Mouse (Mus musculus) liver, embryonic 15.5 days (tissue): ENCODE measurements around the gene Fam71e1. TPM values are rescaled to one million over a fixed set of nuclear protein-coding genes. Genes with fewer than 3 reads are reported as not detected.

Experiments
- ATAC-seq: fragments of 200-750 bp; cut with Nextera tagmentation; 2 replicates; pipeline ENCODE4 v1.8.0; 2017; ENCODE audit warnings: moderate number of reproducible peaks, mild to moderate bottlenecking, moderate library complexity; ENCODE audit not compliant: insufficient read depth
- H3K27ac ChIP-seq: fragments of 300-500 bp; sonication (generic); replicated peaks from 2 replicates; pipeline ENCODE4 v1.5.1; 2015; ENCODE audit warnings: mild to moderate bottlenecking, inconsistent platforms
- H3K27me3 ChIP-seq: fragments of 300-500 bp; sonication (generic); 2 replicates; pipeline ENCODE4 v1.6.1; 2015; ENCODE audit warnings: mild to moderate bottlenecking, inconsistent platforms
- H3K36me3 ChIP-seq: fragments of 300-500 bp; sonication (generic); replicated peaks from 2 replicates; pipeline ENCODE4 v1.6.1; 2015; ENCODE audit warnings: moderate library complexity, mild to moderate bottlenecking, inconsistent platforms
- H3K4me1 ChIP-seq: fragments of 300-500 bp; sonication (generic); replicated peaks from 2 replicates; pipeline ENCODE4 v1.6.1; 2015; ENCODE audit warnings: inconsistent platforms
- H3K4me2 ChIP-seq: fragments of 300-500 bp; sonication (generic); 2 replicates; pipeline ENCODE4 v1.6.1; 2015; ENCODE audit warnings: moderate library complexity, mild to moderate bottlenecking, inconsistent platforms
- H3K4me3 ChIP-seq: fragments of 300-500 bp; sonication (generic); replicated peaks from 2 replicates; pipeline ENCODE4 v1.5.1; 2015; ENCODE audit warnings: mild to moderate bottlenecking, inconsistent platforms
- H3K9ac ChIP-seq: fragments of 300-500 bp; sonication (generic); 2 replicates; pipeline ENCODE4 v1.6.1; 2015; ENCODE audit warnings: moderate library complexity, mild to moderate bottlenecking, inconsistent platforms
- H3K9me3 ChIP-seq: fragments of 300-500 bp; sonication (generic); replicated peaks from 2 replicates; pipeline ENCODE4 v1.6.1; 2016; ENCODE audit warnings: inconsistent platforms
- WGBS: fragments of 180-500 bp; shearing (Covaris S2); methylation state at CpG from one replicate; pipeline ENCODE4 v1.1.7; 2015; ENCODE audit warnings: mixed read lengths; ENCODE audit not compliant: insufficient replicate concordance; 5-methylcytosine and 5-hydroxymethylcytosine counted together
- polyA plus RNA-seq: library from polyadenylated mRNA; unstranded; fragments of >200 nt; fragmentation: Nextera tagmentation; extraction: Ambion mirVana; gene quantifications from 2 replicates; pipeline ENCODE4 v1.2.1, GENCODE M21; 2015

The Fam71e1 gene
- 1.7 and 2.0 TPM in 2 replicates for polyA plus RNA-seq

GRCm38 (mm10) chr7:44495992-44496770 is at the start of gene Fam71e1, which contains the start of gene Emc10:
Gene Fam71e1, plus strand, starts transcription at chr7:44496581.
Gene Emc10, minus strand, starts transcription at chr7:44496529.
- Histone ChIP-seq H3K4me2 (peak within 1 kb of the TSS; percentile 95), H3K27ac (peak within 1 kb of the TSS; percentile 98), H3K9me3 (no peaks in the 10 kb centered on the region), H3K36me3 (peaks cover 35% of the 10 kb centered on the region), H3K9ac (peak within 1 kb of the TSS; percentile 89), H3K4me1 (peaks cover 46% of the 10 kb centered on the region), H3K4me3 (peak within 1 kb of the TSS; percentile 84), H3K27me3 (peaks cover 20% of the 10 kb centered on the region)
- under 1% methylated on average over 58 of the region's 58 CpGs for WGBS
- ATAC-seq = peak; percentile 94

DNA sequence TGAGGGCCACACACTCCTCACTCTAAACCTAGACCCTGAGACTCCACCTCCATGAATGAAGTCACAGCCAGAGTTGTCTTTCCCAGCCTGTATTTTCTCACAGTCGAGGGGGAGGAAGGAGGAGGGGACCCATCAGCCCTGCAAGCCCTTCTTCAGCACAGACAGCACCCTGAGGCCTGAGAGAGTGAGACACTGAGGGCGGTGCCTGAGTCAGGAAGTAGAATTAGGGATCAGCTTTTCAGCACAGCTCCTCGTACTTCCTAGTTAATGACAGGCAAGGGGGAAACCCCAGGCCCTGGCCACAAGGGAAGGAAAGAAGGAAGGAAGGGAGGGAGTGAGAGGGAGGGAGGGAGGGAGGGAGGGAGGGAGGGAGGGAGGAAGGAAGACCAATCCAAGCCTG is 43.1 kb upstream of the Fam71e1 start:
- H3K4me2 ChIP-seq = no peak overlapping the region
- H3K27me3 ChIP-seq = peaks cover 54% of the 10 kb centered on the region
- H3K9ac ChIP-seq = no peak overlapping the region
- peaks cover 8% of the 10 kb centered on the region for H3K4me1 ChIP-seq
- H3K4me3 ChIP-seq = no peak overlapping the region
- no peaks in the 10 kb centered on the region for H3K36me3 ChIP-seq
- no peak overlapping the region for H3K27ac ChIP-seq
- H3K9me3 ChIP-seq = no peaks in the 10 kb centered on the region
- no peak for ATAC-seq
- 2% methylated on average over 3 of the region's 3 CpGs for WGBS

DNA sequence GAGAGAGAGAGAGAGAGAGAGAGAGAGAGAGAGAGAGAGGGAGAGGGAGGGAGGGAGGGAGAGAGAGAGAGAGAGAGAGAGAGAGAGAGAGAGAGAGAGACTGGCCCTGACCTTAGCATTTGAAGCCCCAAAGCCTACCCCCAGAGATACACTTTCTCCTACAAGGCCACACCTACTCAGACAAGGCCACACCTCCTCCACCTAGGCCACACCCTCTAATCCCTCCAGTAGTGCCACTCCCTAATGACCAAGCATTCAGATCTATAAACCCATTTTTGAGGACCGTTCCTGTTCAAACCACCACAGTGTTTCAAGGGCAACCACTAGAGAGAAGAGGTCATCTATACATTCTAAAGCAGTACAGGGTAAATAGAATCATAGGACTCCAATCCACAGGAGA is 40.1 kb upstream of the Fam71e1 start:
- no peak for ATAC-seq

DNA sequence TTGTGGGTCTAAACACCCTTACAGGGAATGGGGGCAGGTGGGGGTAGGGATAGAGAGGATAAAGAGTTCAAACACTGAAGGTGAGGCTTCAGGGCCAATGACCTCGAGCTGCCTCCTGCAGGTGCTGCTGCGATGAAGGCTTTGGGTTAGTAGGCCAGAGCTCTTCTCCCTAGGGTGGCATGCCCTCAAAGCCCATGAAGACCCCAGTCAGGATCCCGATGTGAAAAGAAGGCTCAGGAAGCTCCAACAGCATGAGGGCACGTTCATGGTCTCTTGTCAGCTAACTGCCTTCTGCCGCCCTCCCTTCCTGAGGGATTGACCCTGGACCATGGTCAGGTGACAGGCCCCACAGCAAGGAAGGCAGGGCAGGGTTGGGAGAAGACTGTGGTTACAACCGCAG is 36.3 kb upstream of the Fam71e1 start:
- ATAC-seq = no peak
- Histone ChIP-seq H3K36me3 (no peaks in the 10 kb centered on the region), H3K27me3 (peaks cover 85% of the 10 kb centered on the region), H3K27ac (no peak overlapping the region), H3K4me2 (no peak overlapping the region), H3K4me3 (no peak overlapping the region), H3K4me1 (peaks cover 36% of the 10 kb centered on the region), H3K9me3 (no peaks in the 10 kb centered on the region), H3K9ac (no peak overlapping the region)
- 52% methylated on average over 6 of the region's 6 CpGs for WGBS

More for the DNA sequence above, 40.1 kb upstream of the Fam71e1 start:
- Histone ChIP-seq H3K4me3 (no peak overlapping the region), H3K27ac (no peak overlapping the region), H3K9me3 (no peaks in the 10 kb centered on the region), H3K27me3 (peaks cover 65% of the 10 kb centered on the region), H3K4me2 (no peak overlapping the region), H3K9ac (no peak overlapping the region), H3K4me1 (peaks cover 8% of the 10 kb centered on the region), H3K36me3 (no peaks in the 10 kb centered on the region)
- WGBS = 73% methylated on average over 1 of the region's 1 CpGs

- peaks cover 90% of the 10 kb centered on the region for H3K27me3 ChIP-seq
- H3K4me2 ChIP-seq = no peak overlapping the region
- H3K9me3 ChIP-seq = no peaks in the 10 kb centered on the region
- H3K4me1 ChIP-seq = peaks cover 44% of the 10 kb centered on the region
- 59% methylated on average over 31 of the region's 31 CpGs for WGBS
- no peak overlapping the region for H3K4me3 ChIP-seq
- ATAC-seq = no peak
- no peak overlapping the region for H3K9ac ChIP-seq
- H3K36me3 ChIP-seq = no peaks in the 10 kb centered on the region
- no peak overlapping the region for H3K27ac ChIP-seq
Observed at GRCm38 (mm10) chr7:44460767-44461502, 35.4 kb upstream of the Fam71e1 start.

GRCm38 (mm10) chr7:44461503-44462217 is 34.7 kb upstream of the Fam71e1 start:
- H3K9me3 ChIP-seq = no peaks in the 10 kb centered on the region
- H3K4me2 ChIP-seq = no peak overlapping the region
- peaks cover 47% of the 10 kb centered on the region for H3K4me1 ChIP-seq
- no peaks in the 10 kb centered on the region for H3K36me3 ChIP-seq
- no peak overlapping the region for H3K27ac ChIP-seq
- peaks cover 88% of the 10 kb centered on the region for H3K27me3 ChIP-seq
- WGBS = 44% methylated on average over 57 of the region's 57 CpGs
- no peak overlapping the region for H3K4me3 ChIP-seq
- H3K9ac ChIP-seq = no peak overlapping the region
- no peak for ATAC-seq

- Histone ChIP-seq H3K4me2 (no peak overlapping the region; the same call in 1 of the 2 replicates), H3K9ac (no peak overlapping the region), H3K27me3 (peaks cover 81% of the 10 kb centered on the region), H3K36me3 (no peaks in the 10 kb centered on the region), H3K27ac (no peak overlapping the region), H3K4me1 (peaks cover 51% of the 10 kb centered on the region), H3K9me3 (no peaks in the 10 kb centered on the region), H3K4me3 (no peak overlapping the region)
- no peak for ATAC-seq
- 10% methylated on average over 77 of the region's 77 CpGs for WGBS
Observed at GRCm38 (mm10) chr7:44462218-44463055, 33.9 kb upstream of the Fam71e1 start.

DNA sequence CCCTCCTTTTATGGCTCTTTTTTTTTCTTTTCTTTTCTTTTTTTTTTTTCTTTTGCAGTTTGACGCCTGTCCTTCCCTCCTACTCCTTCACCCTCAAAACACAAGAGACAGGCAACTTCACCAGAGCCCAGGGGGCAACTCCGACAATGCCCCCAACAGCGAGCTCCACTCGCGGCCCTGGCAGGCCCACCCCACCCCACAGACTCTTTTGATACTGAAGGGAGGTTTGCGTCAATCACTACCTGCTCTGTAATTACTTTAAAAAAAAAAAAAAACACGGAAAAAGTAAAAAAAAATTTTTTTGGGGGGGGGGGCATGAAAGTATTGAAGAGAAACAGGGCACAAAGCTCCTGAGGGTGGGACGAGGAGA is 33.3 kb upstream of the Fam71e1 start:
- H3K27ac ChIP-seq = no peak overlapping the region
- WGBS = 24% methylated on average over 8 of the region's 8 CpGs
- H3K36me3 ChIP-seq = no peaks in the 10 kb centered on the region
- no peak overlapping the region for H3K4me3 ChIP-seq
- no peak overlapping the region for H3K4me2 ChIP-seq
- ATAC-seq = no peak
- H3K4me1 ChIP-seq = peaks cover 54% of the 10 kb centered on the region
- H3K9ac ChIP-seq = no peak overlapping the region
- no peaks in the 10 kb centered on the region for H3K9me3 ChIP-seq
- H3K27me3 ChIP-seq = peaks cover 75% of the 10 kb centered on the region

GRCm38 (mm10) chr7:44463556-44464225 is 32.7 kb upstream of the Fam71e1 start:
- 73% methylated on average over 10 of the region's 10 CpGs for WGBS
- Histone ChIP-seq H3K4me3 (no peak overlapping the region), H3K4me1 (peaks cover 59% of the 10 kb centered on the region), H3K36me3 (no peaks in the 10 kb centered on the region; the same call in 1 of the 2 replicates), H3K4me2 (no peak overlapping the region), H3K9ac (no peak overlapping the region), H3K27me3 (peaks cover 69% of the 10 kb centered on the region), H3K27ac (no peak overlapping the region), H3K9me3 (no peaks in the 10 kb centered on the region)
- no peak for ATAC-seq

- peaks cover 61% of the 10 kb centered on the region for H3K27me3 ChIP-seq
- H3K4me2 ChIP-seq = peak overlapping the region; percentile 44; the same call in 1 of the 2 replicates
- no peak overlapping the region for H3K4me3 ChIP-seq
- H3K9ac ChIP-seq = 0 out of 2 replicates have a peak overlapping the region, but pooled peaks have one; percentile 12
- no peaks in the 10 kb centered on the region for H3K9me3 ChIP-seq
- no peak for ATAC-seq
- H3K4me1 ChIP-seq = peaks cover 67% of the 10 kb centered on the region
- 22% methylated on average over 4 of the region's 4 CpGs for WGBS
- 0 out of 2 replicates have a peak overlapping the region, but pooled peaks have one; percentile 24 for H3K27ac ChIP-seq
- peaks cover 6% of the 10 kb centered on the region; the same call in 1 of the 2 replicates for H3K36me3 ChIP-seq
Observed at GRCm38 (mm10) chr7:44464511-44464910, 31.9 kb upstream of the Fam71e1 start.
